Mouse (Mus musculus): ENCODE data around the gene Clcn6.

Clcn6 gene

GRCm38 (mm10) chr4:148040029-148040830, 1.6 kb upstream of the Clcn6 start:
- no peak for DNase-seq

- DNase-seq, result no peak
These were observed 820 bp upstream of the Clcn6 start for GRCm38 (mm10) chr4:148039254-148040028.

GRCm38 (mm10) chr4:148038079-148038599, 482 bp downstream of the Clcn6 start:
- DNase-seq, result no peak

- DNase-seq, result no peak
These were observed 3.2 kb downstream of the Clcn6 start for GRCm38 (mm10) chr4:148035440-148035839.

DNA sequence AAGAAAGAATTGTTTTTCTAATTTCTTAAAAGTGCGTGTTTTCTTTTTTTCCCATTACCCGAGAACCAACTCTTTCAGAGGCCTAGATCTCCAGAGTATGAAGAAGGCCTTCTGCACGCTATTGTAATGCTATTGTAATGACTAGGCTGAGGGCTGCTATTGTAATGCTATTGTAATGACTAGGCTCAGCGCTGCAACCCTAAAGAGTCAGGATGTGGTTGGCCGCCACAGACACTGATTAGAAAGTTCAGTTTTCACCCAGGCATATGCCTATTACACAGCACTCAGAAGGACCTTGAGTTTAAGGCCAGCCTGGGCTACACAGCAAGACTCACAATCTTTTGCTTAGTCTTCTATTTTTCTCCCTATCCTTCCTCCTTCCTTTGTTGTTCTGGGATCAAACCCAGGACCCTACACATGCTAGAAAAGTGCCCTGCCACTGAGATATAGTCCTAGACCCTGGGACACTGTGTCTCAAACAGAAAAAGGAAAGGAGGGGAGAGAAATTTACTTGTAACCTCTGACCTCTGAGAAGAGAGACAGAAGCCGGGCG, 4.7 kb downstream of the Clcn6 start:
- DNase-seq, result no peak

DNA sequence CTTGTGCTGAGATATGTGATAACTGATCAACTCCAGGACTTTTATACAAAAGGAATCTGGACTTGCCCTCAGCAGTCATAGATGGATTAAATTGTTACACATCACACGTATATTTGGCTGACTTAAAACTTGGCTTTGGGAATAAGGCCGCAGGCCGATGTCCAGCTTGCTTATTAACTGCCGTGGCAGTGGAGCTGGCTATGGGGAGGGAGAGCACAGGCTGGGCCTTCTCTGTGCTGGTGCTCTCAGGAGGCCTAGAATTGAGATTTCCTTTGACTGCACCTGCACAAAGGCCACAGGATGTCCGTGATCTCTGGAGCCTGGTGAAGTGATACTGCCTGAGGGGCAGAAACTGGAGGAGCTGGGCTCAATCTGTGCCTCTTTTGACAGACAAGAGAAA, 8.1 kb downstream of the Clcn6 start:
- no peak for DNase-seq

GRCm38 (mm10) chr4:148029297-148029696, 9.3 kb downstream of the Clcn6 start:
- DNase-seq, result no peak

DNA sequence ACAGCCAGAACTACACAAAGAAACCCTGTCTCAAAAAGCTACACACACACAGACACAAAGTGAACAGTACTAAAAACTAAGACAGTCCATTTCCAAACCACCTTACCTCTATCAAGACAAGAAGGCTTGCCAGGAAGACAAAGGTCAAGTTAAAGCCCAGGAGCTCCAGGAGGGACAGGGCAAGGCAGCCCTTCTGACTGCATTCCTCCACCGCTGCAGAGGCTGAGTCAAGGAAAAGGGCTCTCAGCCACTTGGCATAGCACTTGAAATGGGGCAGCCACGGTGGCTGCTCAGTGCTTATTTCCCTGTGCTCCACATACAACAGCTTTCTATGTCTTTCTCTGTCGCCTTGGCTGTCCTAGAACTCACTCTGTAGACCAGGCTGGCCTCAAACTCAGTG, 14.6 kb downstream of the Clcn6 start:
- no peak for DNase-seq

GRCm38 (mm10) chr4:148018410-148018809, 20.2 kb downstream of the Clcn6 start:
- no peak for DNase-seq

DNA sequence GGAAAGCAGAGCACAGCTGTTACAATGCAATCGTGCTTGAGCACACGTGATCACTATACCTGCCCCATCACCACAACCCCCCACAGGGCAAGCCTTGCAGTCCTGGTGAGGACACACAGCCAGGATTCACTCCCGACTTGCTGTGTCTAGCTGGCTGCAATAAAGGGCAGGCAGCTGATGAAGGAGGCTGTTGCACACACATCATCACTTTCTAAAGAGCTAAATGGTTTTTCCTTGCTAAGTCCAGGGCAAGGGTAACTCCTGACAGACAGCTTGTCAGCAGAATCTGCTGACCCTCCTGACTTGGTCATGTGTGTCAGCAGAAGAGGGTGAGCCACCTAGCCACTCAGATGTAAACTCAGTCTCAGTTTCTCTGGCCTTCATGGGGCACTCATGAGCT, 21.6 kb downstream of the Clcn6 start:
- no peak for DNase-seq

- DNase-seq, result peak; percentile 5
These were observed 23.2 kb downstream of the Clcn6 start for GRCm38 (mm10) chr4:148015418-148015817.

DNA sequence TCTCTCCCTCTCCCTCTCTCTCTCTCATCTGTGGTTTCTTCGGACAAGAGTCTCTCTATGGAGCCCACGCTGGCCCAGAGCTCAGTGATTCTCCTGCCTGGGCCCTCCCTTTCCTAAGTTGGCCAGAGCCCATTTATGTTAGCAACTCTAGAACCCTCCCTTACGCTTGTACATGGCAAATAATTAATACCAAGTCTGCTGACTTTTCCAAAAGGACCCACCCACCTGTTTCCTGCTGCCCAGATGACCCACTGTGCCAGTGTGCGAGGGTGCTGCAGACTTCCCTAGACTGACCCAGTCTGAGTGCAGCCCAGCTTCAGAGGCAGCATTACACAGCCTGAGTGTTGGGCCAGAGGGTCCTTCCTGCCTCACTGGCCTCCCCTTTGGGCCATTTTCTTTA, 26.4 kb downstream of the Clcn6 start:
- no peak for DNase-seq

DNA sequence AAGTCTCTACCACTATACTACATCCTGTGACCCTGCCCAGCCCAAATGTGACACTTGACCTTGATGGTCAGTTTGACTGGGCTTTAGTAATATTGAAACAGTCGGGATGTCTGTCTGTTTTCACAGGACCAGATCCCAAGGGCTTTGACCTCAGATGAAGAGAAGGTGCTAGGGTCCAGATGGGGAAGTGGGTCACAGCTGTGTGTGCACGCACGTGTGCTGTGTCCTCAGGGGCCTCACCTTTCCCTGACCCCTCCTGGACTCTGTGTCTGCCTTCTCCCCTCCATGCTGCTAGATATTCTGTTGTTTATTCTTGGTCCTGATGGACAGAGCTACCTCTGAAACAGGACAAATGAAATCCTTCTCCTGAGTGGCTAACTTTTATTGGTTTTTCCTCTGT, 27.3 kb downstream of the Clcn6 start:
- DNase-seq, result no peak

- DNase-seq, result no peak
These were observed 29.0 kb downstream of the Clcn6 start for GRCm38 (mm10) chr4:148009641-148010040.

- peak; percentile 26 for DNase-seq
These were observed 30.2 kb downstream of the Clcn6 start for GRCm38 (mm10) chr4:148008412-148008811.

- no peak for DNase-seq
These were observed 34.3 kb downstream of the Clcn6 start for GRCm38 (mm10) chr4:148004361-148004760.

GRCm38 (mm10) chr4:148001866-148002265, 36.8 kb downstream of the Clcn6 start:
- DNase-seq, result no peak

GRCm38 (mm10) chr4:148001013-148001789, 37.4 kb downstream of the Clcn6 start:
- DNase-seq, result no peak

DNA sequence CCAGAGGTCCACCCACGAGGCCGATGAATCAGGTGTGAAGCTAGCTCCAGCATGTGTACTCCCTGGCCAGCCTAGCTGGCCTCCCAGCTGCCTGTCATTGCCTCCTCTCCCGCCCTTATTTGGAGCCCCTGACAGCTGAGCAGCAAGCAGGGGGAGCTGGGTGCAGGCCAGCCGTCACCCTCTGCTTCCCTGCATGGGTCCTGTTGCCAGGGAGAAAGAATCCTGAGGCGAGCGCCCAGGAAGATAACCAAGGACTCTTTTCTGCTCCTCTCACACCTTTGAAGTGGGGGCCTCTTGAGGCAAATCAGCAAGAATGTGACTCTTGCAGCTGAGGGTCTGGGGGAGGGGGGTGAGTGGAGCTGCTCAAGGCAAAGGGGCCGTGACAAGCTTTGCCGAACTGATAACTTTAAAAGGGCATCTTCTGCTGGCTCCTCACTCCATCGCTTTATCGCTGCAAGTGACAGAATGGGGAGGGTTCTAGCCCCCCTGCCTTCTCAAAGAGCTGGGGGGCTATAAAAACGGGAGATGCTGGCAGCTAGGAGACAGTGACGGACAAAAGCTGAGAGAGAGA, 38.3 kb downstream of the Clcn6 start, which contains the start of gene Nppa:
Gene Nppa, plus strand, starts transcription at position 521 of the 571 bp plus-strand sequence.
- DNase-seq, result no peak

DNA sequence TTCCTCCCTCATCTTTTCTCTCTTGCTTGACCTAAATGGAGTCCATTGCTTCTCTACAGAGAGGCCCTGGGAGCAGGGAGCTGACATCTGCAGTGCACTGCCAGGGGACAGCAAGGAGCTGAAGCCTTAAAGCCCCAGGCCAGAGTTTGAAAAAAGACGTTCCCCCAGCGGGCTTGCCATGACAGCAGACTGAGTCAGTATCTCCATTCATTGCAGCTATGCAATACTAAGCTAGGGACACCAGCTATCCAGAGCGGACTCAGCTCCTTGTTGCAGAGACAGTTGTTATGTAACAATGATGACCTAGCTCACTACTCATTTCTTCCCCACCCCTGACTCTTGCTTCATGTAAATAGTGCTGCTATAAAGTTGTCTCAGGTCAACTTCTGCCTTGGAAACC, 43.3 kb downstream of the Clcn6 start:
- DNase-seq, result no peak

DNA sequence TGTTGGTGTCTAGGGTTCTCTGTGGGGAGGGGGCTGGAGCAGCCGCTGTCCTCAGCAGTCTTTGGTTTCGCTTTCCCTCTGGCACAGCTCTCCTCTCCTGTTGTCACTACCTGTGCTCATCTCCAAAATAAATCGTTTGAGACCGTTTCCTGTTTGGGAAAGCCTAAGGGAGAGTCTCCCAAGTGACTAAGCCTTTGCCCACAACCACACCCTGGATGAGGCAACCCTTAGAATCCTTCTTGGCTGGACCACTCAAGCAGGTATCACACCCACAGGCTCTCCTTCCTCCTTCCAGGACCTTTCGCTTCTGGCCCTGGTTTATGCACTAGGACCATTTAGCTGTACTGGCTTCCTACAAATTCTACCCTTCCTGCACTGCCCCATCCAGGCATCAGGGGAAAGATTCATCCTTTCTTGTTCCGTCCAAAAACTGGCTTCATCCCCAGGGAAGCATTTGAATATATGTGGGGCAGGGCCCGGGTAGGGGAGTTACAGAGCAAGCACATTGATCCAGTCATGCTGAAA, 45.0 kb downstream of the Clcn6 start:
- DNase-seq, result no peak

All from lung, postnatal 14 days (tissue).